1 mouse cellular context compared by ENCODE assay signal in the genomic region with DNA sequence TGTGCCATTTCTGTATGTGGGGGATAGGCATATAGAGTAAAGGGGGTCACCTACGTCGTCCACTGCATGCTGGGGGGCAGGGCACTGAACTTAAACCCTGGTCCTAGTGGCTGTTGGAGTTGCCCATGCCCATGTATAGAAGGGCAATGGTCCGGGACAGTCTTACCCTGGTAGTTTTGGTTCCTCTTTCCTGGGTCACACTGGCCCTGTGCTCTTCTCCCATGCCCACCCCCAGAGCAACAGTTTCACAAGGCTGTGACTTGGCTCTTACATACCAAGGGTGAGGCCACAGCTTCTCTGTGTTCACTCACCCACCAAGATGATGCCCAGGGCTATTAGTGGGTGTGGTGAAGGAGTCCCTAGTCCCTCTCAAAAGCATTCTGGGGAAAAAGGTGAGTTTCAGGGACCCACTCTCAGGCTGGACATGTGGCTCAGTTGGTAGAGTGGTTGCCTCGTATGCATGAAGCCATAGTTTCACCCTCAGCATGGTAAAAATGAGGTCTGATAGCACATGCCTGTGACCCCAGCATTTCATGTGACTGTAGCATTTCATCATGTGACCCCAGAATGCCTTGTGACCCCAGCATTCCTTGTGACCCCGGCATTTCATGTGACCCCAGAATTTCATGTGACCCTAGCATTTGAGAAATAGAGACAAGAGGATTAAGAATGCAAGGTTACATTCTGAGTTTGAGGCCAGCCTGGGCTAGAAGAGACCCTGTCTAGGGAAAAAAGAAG.
TF ChIP-seq lines count a peak whose summit lies in the region.

No protein-coding gene starts in this region.

TF ChIP-seq in CH12.LX, 34 proteins besides CTCF, POLR2A, EP300 and RAD21 (continued from another document):
- TF ChIP-seq GABPA (IDR thresholded peaks at IDR 0.05; ENCODE audit: insufficient replicate concordance, low read depth, low read length), result no peak
